Mouse (Mus musculus): ENCODE measurements around the gene Spint4. TPM values are rescaled to one million over a fixed set of nuclear protein-coding genes. Genes with fewer than 3 reads are reported as not detected.

Spint4 gene
- polyA plus RNA-seq, 1 experiment, result not detected

- Histone ChIP-seq H3K27ac (ENCODE audit: insufficient read depth, low read length) (no peak within 1 kb of the TSS), H3K4me1 (ENCODE audit: control insufficient read depth, insufficient read depth, low read length) (no peaks in the 10 kb centered on the region), H3K4me3 (ENCODE audit: low read depth, low read length) (no peak within 1 kb of the TSS), H3K36me3 (ENCODE audit: control insufficient read depth, insufficient read depth, low read length, poor library complexity, severe bottlenecking) (no peaks in the 10 kb centered on the region), H3K9ac (ENCODE audit: low read depth, poor library complexity, severe bottlenecking) (no peak within 1 kb of the TSS), H3K9me3 (replicated peaks; ENCODE audit: control insufficient read depth, insufficient read depth, low read length, poor library complexity, severe bottlenecking) (no peaks in the 10 kb centered on the region), H3K27me3 (ENCODE audit: control insufficient read depth, insufficient read depth, low read length, poor library complexity, severe bottlenecking) (no peaks in the 10 kb centered on the region)
- TF ChIP-seq EP300 (IDR thresholded peaks at IDR 0.05; ENCODE audit: insufficient read depth, low read depth, low read length) (no peak), POLR2A (IDR thresholded peaks at IDR 0.05; ENCODE audit: insufficient read depth, low read length) (no peak), CTCF (IDR thresholded peaks at IDR 0.05; ENCODE audit: low read depth, low read length) (no peak)
Measured at GRCm38 (mm10) chr2:164673987-164674386, 24.3 kb upstream of the Spint4 start, which contains the start of gene Wfdc11. Wfdc11 (minus strand) TSS chr2:164674087.

GRCm38 (mm10) chr2:164676103-164676502 lies 22.2 kb upstream of the Spint4 start:
- H3K9ac ChIP-seq (ENCODE audit: low read depth, poor library complexity, severe bottlenecking), result no peak overlapping the region
- H3K4me3 ChIP-seq (ENCODE audit: low read depth, low read length), result no peak overlapping the region
- no peak for TF ChIP-seq POLR2A (IDR thresholded peaks at IDR 0.05; ENCODE audit: insufficient read depth, low read length)
- TF ChIP-seq CTCF (IDR thresholded peaks at IDR 0.05; ENCODE audit: low read depth, low read length), result peak; percentile 39
- TF ChIP-seq EP300 (IDR thresholded peaks at IDR 0.05; ENCODE audit: insufficient read depth, low read depth, low read length), result no peak

GRCm38 (mm10) chr2:164676916-164677685 lies 21.2 kb upstream of the Spint4 start:
- no peak overlapping the region for H3K4me3 ChIP-seq (ENCODE audit: low read depth, low read length)
- H3K4me1 ChIP-seq (ENCODE audit: control insufficient read depth, insufficient read depth, low read length), result no peaks in the 10 kb centered on the region
- H3K27me3 ChIP-seq (ENCODE audit: control insufficient read depth, insufficient read depth, low read length, poor library complexity, severe bottlenecking), result no peaks in the 10 kb centered on the region
- no peak overlapping the region for H3K9ac ChIP-seq (ENCODE audit: low read depth, poor library complexity, severe bottlenecking)
- H3K36me3 ChIP-seq (ENCODE audit: control insufficient read depth, insufficient read depth, low read length, poor library complexity, severe bottlenecking), result no peaks in the 10 kb centered on the region
- H3K9me3 ChIP-seq (replicated peaks; ENCODE audit: control insufficient read depth, insufficient read depth, low read length, poor library complexity, severe bottlenecking), result no peaks in the 10 kb centered on the region
- no peak overlapping the region for H3K27ac ChIP-seq (ENCODE audit: insufficient read depth, low read length)
- no peak for TF ChIP-seq EP300 (IDR thresholded peaks at IDR 0.05; ENCODE audit: insufficient read depth, low read depth, low read length)
- no peak for TF ChIP-seq POLR2A (IDR thresholded peaks at IDR 0.05; ENCODE audit: insufficient read depth, low read length)
- TF ChIP-seq CTCF (IDR thresholded peaks at IDR 0.05; ENCODE audit: low read depth, low read length), result no peak

More at GRCm38 (mm10) chr2:164676103-164676502, 22.2 kb upstream of the Spint4 start:
- H3K36me3 ChIP-seq (ENCODE audit: control insufficient read depth, insufficient read depth, low read length, poor library complexity, severe bottlenecking), result no peaks in the 10 kb centered on the region
- H3K9me3 ChIP-seq (replicated peaks; ENCODE audit: control insufficient read depth, insufficient read depth, low read length, poor library complexity, severe bottlenecking), result no peaks in the 10 kb centered on the region
- no peaks in the 10 kb centered on the region for H3K27me3 ChIP-seq (ENCODE audit: control insufficient read depth, insufficient read depth, low read length, poor library complexity, severe bottlenecking)
- no peaks in the 10 kb centered on the region for H3K4me1 ChIP-seq (ENCODE audit: control insufficient read depth, insufficient read depth, low read length)
- H3K27ac ChIP-seq (ENCODE audit: insufficient read depth, low read length), result no peak overlapping the region

GRCm38 (mm10) chr2:164678848-164679625 lies 19.3 kb upstream of the Spint4 start:
- Histone ChIP-seq H3K27ac (ENCODE audit: insufficient read depth, low read length) (no peak overlapping the region), H3K4me3 (ENCODE audit: low read depth, low read length) (no peak overlapping the region), H3K9me3 (replicated peaks; ENCODE audit: control insufficient read depth, insufficient read depth, low read length, poor library complexity, severe bottlenecking) (no peaks in the 10 kb centered on the region), H3K36me3 (ENCODE audit: control insufficient read depth, insufficient read depth, low read length, poor library complexity, severe bottlenecking) (no peaks in the 10 kb centered on the region), H3K27me3 (ENCODE audit: control insufficient read depth, insufficient read depth, low read length, poor library complexity, severe bottlenecking) (no peaks in the 10 kb centered on the region), H3K4me1 (ENCODE audit: control insufficient read depth, insufficient read depth, low read length) (no peaks in the 10 kb centered on the region), H3K9ac (ENCODE audit: low read depth, poor library complexity, severe bottlenecking) (no peak overlapping the region)
- TF ChIP-seq POLR2A (IDR thresholded peaks at IDR 0.05; ENCODE audit: insufficient read depth, low read length) (no peak), EP300 (IDR thresholded peaks at IDR 0.05; ENCODE audit: insufficient read depth, low read depth, low read length) (0 out of 2 replicates have a peak, but pooled peaks have one; percentile 36), CTCF (IDR thresholded peaks at IDR 0.05; ENCODE audit: low read depth, low read length) (peak; percentile 76)

- no peaks in the 10 kb centered on the region for H3K4me1 ChIP-seq (ENCODE audit: control insufficient read depth, insufficient read depth, low read length)
- H3K4me3 ChIP-seq (ENCODE audit: low read depth, low read length), result no peak overlapping the region
- H3K9me3 ChIP-seq (replicated peaks; ENCODE audit: control insufficient read depth, insufficient read depth, low read length, poor library complexity, severe bottlenecking), result no peaks in the 10 kb centered on the region
- H3K9ac ChIP-seq (ENCODE audit: low read depth, poor library complexity, severe bottlenecking), result no peak overlapping the region
- H3K27me3 ChIP-seq (ENCODE audit: control insufficient read depth, insufficient read depth, low read length, poor library complexity, severe bottlenecking), result no peaks in the 10 kb centered on the region
- H3K36me3 ChIP-seq (ENCODE audit: control insufficient read depth, insufficient read depth, low read length, poor library complexity, severe bottlenecking), result no peaks in the 10 kb centered on the region
- TF ChIP-seq POLR2A (IDR thresholded peaks at IDR 0.05; ENCODE audit: insufficient read depth, low read length) (no peak), EP300 (IDR thresholded peaks at IDR 0.05; ENCODE audit: insufficient read depth, low read depth, low read length) (no peak), CTCF (IDR thresholded peaks at IDR 0.05; ENCODE audit: low read depth, low read length) (no peak)
- no peak overlapping the region for H3K27ac ChIP-seq (ENCODE audit: insufficient read depth, low read length)
Measured at GRCm38 (mm10) chr2:164679906-164680305, 18.4 kb upstream of the Spint4 start.
